Mouse (Mus musculus) testis, adult 2 months (tissue): ENCODE results near the gene Mcpt8.

Source experiments
- CTCF ChIP-seq: fragments of 200-500 bp; IDR thresholded peaks from 2 replicates; pipeline ENCODE4 v1.5.1; 2012; ENCODE audit warnings: low read depth, mild to moderate bottlenecking, inconsistent platforms, low read length, moderate library complexity; ENCODE audit not compliant: control insufficient read depth, insufficient read depth, insufficient replicate concordance
- POLR2A ChIP-seq: fragments of 200-500 bp; IDR thresholded peaks from 2 replicates; pipeline ENCODE4 v1.6.1; 2012; ENCODE audit warnings: low read depth, mild to moderate bottlenecking, inconsistent platforms, low read length, moderate library complexity; ENCODE audit not compliant: control insufficient read depth

GRCm38 (mm10) chr14:56102386-56102785, 17.3 kb upstream of the Mcpt8 start, which contains the start of gene Ctsg:
- TF ChIP-seq POLR2A = no peak
- TF ChIP-seq CTCF = no peak
